ENCODE assay signal across 23 mouse cellular contexts in genomic region chr14:76084188-76084587, GRCm38 (mm10). TPM values are rescaled to one million over a fixed set of nuclear protein-coding genes. Genes with fewer than 3 reads are reported as not detected.
DNase-seq lines count a peak whose midpoint lies in the region; ATAC-seq and TF ChIP-seq lines count a peak whose summit lies in the region.
"Had no signal": no experiment of that assay in that cellular context is flagged by ENCODE, and none has a peak within 500 bp of the region (broad histone marks: within the 10 kb centered on the region; RNA-seq: fewer than 3 reads in every experiment).

No protein-coding gene starts in this region.

- dilution Hi-C loops in CH12.LX (cut with MboI; ENCODE audit: extremely low pct_ligation_motif_present, extremely low pct_unique_long_range_greater_than_20kb, low sequenced_read_pairs) = no loop called here

- TF ChIP-seq CTCF in CH12.LX (conservative IDR thresholded peaks at IDR 0.05 in 1 of 2, IDR thresholded peaks at IDR 0.05 in 1 of 2; ENCODE audit: low read depth in 2 of 2, low read length in 2 of 2) = no peak

- H3K27me3 ChIP-seq in kidney, embryonic 14.5 days (ENCODE audit: control insufficient read depth, insufficient read depth, low read length) = no peaks in the 10 kb centered on the region
- H3K27me3 ChIP-seq in CH12.LX (replicated peaks) = no peaks in the 10 kb centered on the region
- H3K27me3 ChIP-seq: forebrain, embryonic 13.5 days; limb, embryonic 13.5 days; liver, embryonic 13.5 days; midbrain, embryonic 12.5 days; neural tube, embryonic 12.5 days had no signal

- no peak for TF ChIP-seq RAD21 in CH12.LX (IDR thresholded peaks at IDR 0.05; ENCODE audit: low read depth, low read length)

- H3K79me2 ChIP-seq in CH12.LX (replicated peaks; ENCODE audit: control insufficient read depth, extremely low read depth, insufficient read depth, poor library complexity, severe bottlenecking) = no peaks in the 10 kb centered on the region

- no peaks in the 10 kb centered on the region for H3K9me3 ChIP-seq in kidney, embryonic 14.5 days (ENCODE audit: control insufficient read depth, low read length)
- no peaks in the 10 kb centered on the region for H3K9me3 ChIP-seq in CH12.LX (replicated peaks; ENCODE audit: low read length)
- H3K9me3 ChIP-seq: embryonic facial prominence, embryonic 10.5 days; forebrain, embryonic 13.5 days; hindbrain, embryonic 10.5 days; limb, embryonic 13.5 days; liver, embryonic 13.5 days; midbrain, embryonic 12.5 days; neural tube, embryonic 12.5 days had no signal

- H3K9ac ChIP-seq in kidney, embryonic 14.5 days (ENCODE audit: low read depth, low read length) = no peak overlapping the region
- peak overlapping the region; percentile 27; the same call in 1 of the 2 replicates for H3K9ac ChIP-seq in CH12.LX (ENCODE audit: insufficient read depth, low read depth)
- H3K9ac ChIP-seq: forebrain, embryonic 13.5 days; limb, embryonic 13.5 days; liver, embryonic 13.5 days; lung, embryonic 14.5 days; midbrain, embryonic 12.5 days; neural tube, embryonic 12.5 days had no signal

- DNase-seq in kidney, adult 11 months = no peak
- DNase-seq in CH12.LX (ENCODE audit: extremely low read depth) = peak; percentile 32
- DNase-seq in R1 (ENCODE audit: low read depth, low spot score) = peak; percentile 80
- no peak for DNase-seq in cerebellum, adult 11-12 months
- DNase-seq in right cerebral cortex, postnatal 36 days (ENCODE audit: low spot score in 2 of 2) = no peak
- DNase-seq: adrenal gland, postnatal 36 days; B cell, adult 2 months; cerebellum, adult 8-10 months; kidney, adult 8-10 months; kidney, postnatal 4 days; liver, embryonic 13.5 days; lung, embryonic 14.5 days; right cerebral cortex, adult 18-20 months; thymus, postnatal 4 days had no signal

- H3K4me3 ChIP-seq in kidney, embryonic 14.5 days (ENCODE audit: low read length) = no peak overlapping the region
- H3K4me3 ChIP-seq in CH12.LX (replicated peaks in 1 of 3; ENCODE audit: low read depth in 2 of 3, low read length in 2 of 3, poor library complexity in 1 of 3) = no peak overlapping the region
- H3K4me3 ChIP-seq: embryonic facial prominence, embryonic 10.5 days; forebrain, embryonic 13.5 days; hindbrain, embryonic 10.5 days; limb, embryonic 13.5 days; liver, embryonic 13.5 days; midbrain, embryonic 12.5 days; neural tube, embryonic 12.5 days had no signal

- 74% methylated on average over 3 of the region's 3 CpGs for WGBS in kidney, embryonic 14.5 days

- H3K4me2 ChIP-seq in kidney, embryonic 14.5 days (replicated peaks; ENCODE audit: low read depth, low read length) = no peak overlapping the region
- H3K4me2 ChIP-seq in CH12.LX (ENCODE audit: insufficient read depth, low read depth, poor library complexity, severe bottlenecking) = no peak overlapping the region
- H3K4me2 ChIP-seq: forebrain, embryonic 13.5 days; limb, embryonic 13.5 days; liver, embryonic 13.5 days; lung, embryonic 14.5 days; midbrain, embryonic 12.5 days; neural tube, embryonic 12.5 days had no signal

- H3K4me1 ChIP-seq in kidney, embryonic 14.5 days (ENCODE audit: control insufficient read depth, insufficient read depth, low read length) = no peaks in the 10 kb centered on the region
- peaks cover 6 to 13% of the 10 kb centered on the region in 2 experiments; a peak in 3 of 4 replicates for H3K4me1 ChIP-seq in CH12.LX (ENCODE audit: control insufficient read depth in 1 of 2, insufficient read depth in 2 of 2)
- H3K4me1 ChIP-seq: forebrain, embryonic 13.5 days; hindbrain, embryonic 10.5 days; limb, embryonic 13.5 days; liver, embryonic 13.5 days; midbrain, embryonic 12.5 days; neural tube, embryonic 12.5 days had no signal

- H3K27ac ChIP-seq in kidney, embryonic 14.5 days (ENCODE audit: low read depth, low read length) = peak overlapping the region; percentile 8; the same call in 1 of the 2 replicates
- no peak overlapping the region for H3K27ac ChIP-seq in CH12.LX (ENCODE audit: insufficient read depth, low read depth)
- H3K27ac ChIP-seq: embryonic facial prominence, embryonic 10.5 days; forebrain, embryonic 13.5 days; hindbrain, embryonic 10.5 days; limb, embryonic 13.5 days; liver, embryonic 13.5 days; macrophage; midbrain, embryonic 12.5 days; neural tube, embryonic 12.5 days had no signal

- ATAC-seq in kidney, embryonic 14.5 days (ENCODE audit: low FRiP score, low TSS enrichment) = no peak
- ATAC-seq in megakaryocyte-erythroid progenitor cell, adult 5-6 weeks (replicated peaks; ENCODE audit: low FRiP score, low TSS enrichment, poor library complexity, severe bottlenecking) = peak; percentile 75
- ATAC-seq: forebrain, embryonic 13.5 days had no signal

- in situ Hi-C loops in CH12.LX (cut with MboI; ENCODE audit: low pct_ligation_motif_present, low pct_unique_long_range_greater_than_20kb, low sequenced_read_pairs) = loop anchor here (5.0 kb wide), 1 partner anchor 187 kb away; no protein-coding TSS in a partner anchor

- no peak for TF ChIP-seq EP300 in CH12.LX (IDR thresholded peaks at IDR 0.05; ENCODE audit: low read length)

- no peaks in the 10 kb centered on the region; the same call in 1 of the 2 replicates for H3K36me3 ChIP-seq in kidney, embryonic 14.5 days (ENCODE audit: control insufficient read depth, insufficient read depth, low read length)
- peaks cover 3 to 28% of the 10 kb centered on the region in 2 experiments for H3K36me3 ChIP-seq in CH12.LX (replicated peaks in 1 of 2; ENCODE audit: control insufficient read depth in 1 of 2, insufficient read depth in 1 of 2, low read length in 1 of 2)

- no peak for TF ChIP-seq POLR2A in CH12.LX (IDR thresholded peaks at IDR 0.05; ENCODE audit: low read depth, low read length)

TF ChIP-seq in CH12.LX, 34 proteins besides CTCF, POLR2A, EP300 and RAD21:
- TF ChIP-seq MAX (IDR thresholded peaks at IDR 0.05; ENCODE audit: low read length) (peak; percentile 65; the same call in 1 of the 2 replicates), MEF2A (IDR thresholded peaks at IDR 0.05; ENCODE audit: borderline replicate concordance, low read depth, low read length) (no peak), KAT2A (IDR thresholded peaks at IDR 0.05; ENCODE audit: insufficient replicate concordance, low read length) (no peak), ETS1 (conservative IDR thresholded peaks at IDR 0.05; ENCODE audit: low read depth, low read length) (no peak), TCF12 (IDR thresholded peaks at IDR 0.05; ENCODE audit: low read depth, low read length) (no peak), RCOR1 (conservative IDR thresholded peaks at IDR 0.05; ENCODE audit: low read depth, low read length) (no peak), IRF4 (IDR thresholded peaks at IDR 0.05; ENCODE audit: low read depth, low read length) (peak; percentile 8; the same call in 1 of the 2 replicates), ZKSCAN1 (IDR thresholded peaks at IDR 0.05; ENCODE audit: borderline replicate concordance, low read depth, low read length) (no peak), MAZ (IDR thresholded peaks at IDR 0.05; ENCODE audit: low read depth, low read length) (no peak), E2F4 (IDR thresholded peaks at IDR 0.05; ENCODE audit: insufficient replicate concordance, low read depth, low read length) (no peak), MYC (IDR thresholded peaks at IDR 0.05; ENCODE audit: low read depth, low read length) (peak; percentile 83; the same call in 1 of the 2 replicates), CHD1 (IDR thresholded peaks at IDR 0.05; ENCODE audit: low read depth, low read length) (no peak), BHLHE40 (IDR thresholded peaks at IDR 0.05; ENCODE audit: low read depth, low read length) (peak; percentile 57)

RNA-seq across cellular contexts. Expression of gene Gpalpp1, which starts 26.4 kb away (rescaled TPM):
- 8.5 and 13.3 TPM in 2 replicates for polyA plus RNA-seq in kidney, embryonic 14.5 days (2014; fragmentation: Nextera tagmentation; extraction: Ambion mirVana)
- total RNA-seq in CH12.LX (2012; rRNA removed) (12.9 and 13.5 TPM in 2 replicates), CH12.LX (2014; rRNA removed) (25.2 and 26.1 TPM in 2 replicates)
- polyA plus RNA-seq in CH12.LX (2012; ENCODE audit: insufficient read length, low read depth) = 18.9 and 20.2 TPM in 2 replicates
- 20.1 and 27.5 TPM in 2 replicates for total RNA-seq in megakaryocyte-erythroid progenitor cell, adult 5-6 weeks (2014; fragmentation: Nextera tagmentation)
- 37.5 and 41.0 TPM in 2 replicates for total RNA-seq in megakaryocyte-erythroid progenitor cell, adult 5-6 weeks (2017)

RNA-seq across cellular contexts. Expression of gene Nufip1, which starts 26.5 kb away (rescaled TPM):
- polyA plus RNA-seq in kidney, embryonic 14.5 days (2014; fragmentation: Nextera tagmentation; extraction: Ambion mirVana) = 16.1 and 17.7 TPM in 2 replicates
- 14.8 and 17.5 TPM in 2 replicates for total RNA-seq in CH12.LX (2012; rRNA removed)
- total RNA-seq in CH12.LX (2014; rRNA removed) = 31.7 and 32.1 TPM in 2 replicates
- 24.6 and 28.4 TPM in 2 replicates for polyA plus RNA-seq in CH12.LX (2012; ENCODE audit: insufficient read length, low read depth)
- 13.3 and 15.0 TPM in 2 replicates for total RNA-seq in megakaryocyte-erythroid progenitor cell, adult 5-6 weeks (2014; fragmentation: Nextera tagmentation)
- 29.6 and 38.1 TPM in 2 replicates for total RNA-seq in megakaryocyte-erythroid progenitor cell, adult 5-6 weeks (2017)

Comparison
In these comparisons a context has a peak if more than half of its experiments do, and no peak if none do; other contexts are left out.
1. DNase-seq: peak in CH12.LX (single experiment) and R1 (single experiment); none in kidney, adult 11 months (single experiment), cerebellum, adult 11-12 months (single experiment) and right cerebral cortex, postnatal 36 days (0 of 2).